Mouse (Mus musculus): ENCODE measurements around the gene Vps11.
"Not testable (repeated sequence)": the region's sequence is repeated elsewhere in the genome, so short reads cannot be mapped to it uniquely, and the experiment has no call there.

The Vps11 gene

GRCm38 (mm10) chr9:44337436-44338169 is 23.9 kb downstream of the Vps11 start:
- in situ Hi-C loops (cut with MboI; ENCODE audit: low pct_unique_long_range_greater_than_20kb in 1 of 2, low sequenced_read_pairs in 2 of 2, unreplicated experiment in 1 of 2) = no loop called here

- in situ Hi-C loops (cut with MboI; ENCODE audit: low pct_unique_long_range_greater_than_20kb in 1 of 2, low sequenced_read_pairs in 2 of 2, unreplicated experiment in 1 of 2) = no loop called here
Observed at GRCm38 (mm10) chr9:44336964-44337363, 24.5 kb downstream of the Vps11 start.

DNA sequence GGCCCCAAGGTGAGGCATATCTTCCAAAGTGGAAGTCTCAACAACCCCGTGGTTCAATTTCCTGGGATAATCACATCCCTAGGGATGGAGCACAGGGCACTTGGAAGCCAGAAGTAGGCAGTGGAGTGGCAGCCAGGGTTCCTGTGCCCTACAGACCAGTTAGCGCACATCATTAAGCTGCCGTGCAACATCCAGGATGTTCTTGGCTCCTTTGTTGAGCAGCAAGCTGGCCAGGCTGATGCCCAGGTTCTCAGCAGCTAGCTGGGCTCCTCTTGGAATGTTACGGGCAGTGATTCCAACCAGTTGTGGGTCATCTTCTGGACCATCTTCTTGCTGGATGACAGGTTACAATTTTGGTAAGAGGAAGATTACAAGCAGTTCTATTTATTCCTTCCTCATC is 25.0 kb downstream of the Vps11 start:
- in situ Hi-C loops (cut with MboI; ENCODE audit: low pct_unique_long_range_greater_than_20kb in 1 of 2, low sequenced_read_pairs in 2 of 2, unreplicated experiment in 1 of 2) = not testable (repeated sequence)

DNA sequence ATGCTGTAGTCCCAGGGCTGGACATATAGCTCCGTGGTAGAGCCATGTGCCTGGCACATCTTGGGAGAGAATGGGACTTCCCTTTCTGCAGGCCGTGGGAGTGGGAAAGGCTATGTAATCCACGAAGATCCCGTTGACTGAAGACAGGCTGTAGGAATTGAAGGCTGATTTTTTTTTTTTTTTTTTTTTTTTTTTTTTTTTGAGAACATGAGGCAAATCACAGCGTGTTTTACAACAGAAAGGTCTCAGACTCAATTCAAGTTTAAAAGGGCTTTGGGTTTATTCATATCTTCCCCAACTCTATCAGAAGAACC is 25.4 kb downstream of the Vps11 start:
- in situ Hi-C loops (cut with MboI; ENCODE audit: low pct_unique_long_range_greater_than_20kb in 1 of 2, low sequenced_read_pairs in 2 of 2, unreplicated experiment in 1 of 2) = no loop called here

- in situ Hi-C loops (cut with MboI; ENCODE audit: low pct_unique_long_range_greater_than_20kb in 1 of 2, low sequenced_read_pairs in 2 of 2, unreplicated experiment in 1 of 2) = no loop called here
Observed at GRCm38 (mm10) chr9:44335331-44336092, 26.0 kb downstream of the Vps11 start.

DNA sequence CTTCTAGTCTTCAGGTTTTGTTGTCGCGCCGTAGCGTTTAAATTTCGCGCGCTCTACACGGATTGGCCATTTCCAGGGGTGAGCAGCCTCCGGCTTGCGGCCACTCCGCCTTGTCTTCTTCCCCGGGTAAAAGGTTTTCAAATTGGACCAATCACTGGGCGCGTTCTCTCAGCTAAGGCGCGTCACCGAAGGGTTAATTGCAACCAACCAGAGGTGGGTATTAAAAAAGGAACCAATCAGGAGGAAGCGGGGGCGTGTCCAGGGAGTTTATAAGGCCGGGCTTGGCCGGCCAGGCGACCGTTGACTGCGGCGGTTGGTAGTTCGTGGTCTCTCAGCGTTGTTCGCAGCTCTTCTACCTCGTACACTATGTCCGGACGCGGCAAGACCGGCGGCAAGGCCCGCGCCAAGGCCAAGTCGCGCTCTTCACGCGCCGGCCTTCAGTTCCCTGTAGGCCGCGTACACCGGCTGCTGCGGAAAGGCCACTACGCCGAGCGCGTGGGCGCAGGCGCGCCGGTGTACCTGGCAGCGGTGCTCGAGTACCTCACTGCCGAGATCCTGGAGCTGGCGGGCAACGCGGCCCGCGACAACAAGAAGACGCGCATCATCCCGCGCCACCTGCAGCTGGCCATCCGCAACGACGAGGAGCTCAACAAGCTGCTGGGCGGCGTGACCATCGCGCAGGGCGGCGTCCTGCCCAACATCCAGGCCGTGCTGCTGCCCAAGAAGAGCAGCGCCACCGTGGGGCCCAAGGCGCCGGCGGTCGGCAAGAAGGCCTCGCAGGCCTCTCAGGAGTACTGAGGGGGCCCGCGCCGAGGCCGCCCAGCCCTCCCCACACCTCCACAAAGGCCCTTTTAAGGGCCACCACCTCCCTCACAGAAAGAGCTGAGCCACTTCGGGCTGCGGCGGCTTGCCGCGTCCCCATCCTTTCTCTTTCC is 26.8 kb downstream of the Vps11 start, which contains the start of gene H2afx:
H2afx (plus strand) TSS at position 299 of the 935 bp plus-strand sequence.
- in situ Hi-C loops (cut with MboI; ENCODE audit: low pct_unique_long_range_greater_than_20kb in 1 of 2, low sequenced_read_pairs in 2 of 2, unreplicated experiment in 1 of 2) = no loop called here

DNA sequence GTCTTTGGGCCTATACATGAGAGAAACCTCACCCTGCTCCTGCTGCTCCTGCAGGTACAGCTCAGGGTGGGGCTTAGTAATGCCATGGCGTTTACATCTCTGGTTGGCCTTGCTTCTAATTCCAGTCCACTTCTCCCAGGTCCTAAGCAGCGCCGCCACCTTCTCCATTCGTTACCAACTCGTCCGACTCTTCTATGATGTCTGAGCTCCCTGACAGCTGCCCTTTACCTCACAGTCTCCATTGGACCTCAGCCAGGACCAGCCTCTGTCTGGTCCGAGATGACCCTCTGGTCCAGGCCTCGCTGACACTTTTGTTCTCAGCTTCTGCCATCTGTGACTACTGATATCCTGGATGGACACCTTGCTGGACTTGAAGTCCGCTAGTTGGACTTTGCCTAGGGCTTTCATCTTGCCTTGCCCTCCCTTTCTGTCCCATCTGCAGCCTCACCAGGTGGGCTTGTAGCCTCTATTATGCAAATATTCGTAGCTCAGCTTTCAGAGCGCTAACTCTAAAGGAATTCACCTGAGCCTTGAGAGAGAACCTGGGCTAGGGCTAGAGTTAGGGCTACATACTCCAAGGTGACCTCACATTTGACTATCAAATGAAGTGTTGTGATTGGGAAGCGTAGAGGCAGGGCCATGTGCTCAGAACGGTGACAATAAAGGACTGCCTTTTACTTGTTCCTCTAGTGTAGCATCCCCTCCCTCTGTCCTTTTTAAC is 28.4 kb downstream of the Vps11 start:
- in situ Hi-C loops (cut with MboI; ENCODE audit: low pct_unique_long_range_greater_than_20kb in 1 of 2, low sequenced_read_pairs in 2 of 2, unreplicated experiment in 1 of 2) = no loop called here

DNA sequence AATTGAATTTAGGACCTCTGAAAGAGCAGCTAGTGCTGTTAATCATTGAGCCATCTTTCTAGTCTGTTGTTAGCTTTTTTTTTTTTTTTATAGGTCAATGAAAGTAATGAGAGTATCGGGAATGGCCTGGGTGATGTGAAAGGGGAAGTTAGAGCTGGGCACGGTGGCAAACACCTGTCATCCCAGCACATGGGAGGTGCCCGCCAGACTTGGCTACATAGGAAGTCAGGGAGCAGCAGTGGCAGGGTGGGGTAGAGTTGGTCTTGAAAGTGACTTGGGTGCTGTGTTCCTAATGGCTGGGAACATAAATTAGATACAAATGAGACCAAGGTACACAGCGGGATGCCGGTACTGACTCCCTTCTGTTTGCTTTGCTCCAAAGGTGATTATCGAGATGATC is 30.7 kb downstream of the Vps11 start:
- in situ Hi-C loops (cut with MboI; ENCODE audit: low pct_unique_long_range_greater_than_20kb in 1 of 2, low sequenced_read_pairs in 2 of 2, unreplicated experiment in 1 of 2) = no loop called here

DNA sequence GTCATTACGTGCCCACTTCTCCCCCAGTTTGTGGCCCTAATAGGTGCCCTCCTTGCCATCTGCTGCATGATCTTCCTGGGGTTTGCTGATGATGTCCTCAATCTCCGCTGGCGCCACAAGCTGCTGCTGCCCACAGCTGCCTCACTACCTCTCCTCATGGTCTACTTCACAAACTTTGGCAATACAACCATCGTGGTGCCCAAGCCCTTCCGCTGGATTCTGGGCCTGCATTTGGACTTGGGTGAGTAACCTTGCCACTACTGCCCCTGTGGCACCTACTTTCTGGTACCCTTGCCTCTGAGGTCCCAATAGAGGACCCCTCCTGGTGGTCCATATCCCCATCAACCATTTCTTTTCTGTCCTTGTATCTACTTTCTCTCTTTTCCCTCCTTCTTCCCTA is 33.5 kb downstream of the Vps11 start:
- in situ Hi-C loops (cut with MboI; ENCODE audit: low pct_unique_long_range_greater_than_20kb in 1 of 2, low sequenced_read_pairs in 2 of 2, unreplicated experiment in 1 of 2) = no loop called here

DNA sequence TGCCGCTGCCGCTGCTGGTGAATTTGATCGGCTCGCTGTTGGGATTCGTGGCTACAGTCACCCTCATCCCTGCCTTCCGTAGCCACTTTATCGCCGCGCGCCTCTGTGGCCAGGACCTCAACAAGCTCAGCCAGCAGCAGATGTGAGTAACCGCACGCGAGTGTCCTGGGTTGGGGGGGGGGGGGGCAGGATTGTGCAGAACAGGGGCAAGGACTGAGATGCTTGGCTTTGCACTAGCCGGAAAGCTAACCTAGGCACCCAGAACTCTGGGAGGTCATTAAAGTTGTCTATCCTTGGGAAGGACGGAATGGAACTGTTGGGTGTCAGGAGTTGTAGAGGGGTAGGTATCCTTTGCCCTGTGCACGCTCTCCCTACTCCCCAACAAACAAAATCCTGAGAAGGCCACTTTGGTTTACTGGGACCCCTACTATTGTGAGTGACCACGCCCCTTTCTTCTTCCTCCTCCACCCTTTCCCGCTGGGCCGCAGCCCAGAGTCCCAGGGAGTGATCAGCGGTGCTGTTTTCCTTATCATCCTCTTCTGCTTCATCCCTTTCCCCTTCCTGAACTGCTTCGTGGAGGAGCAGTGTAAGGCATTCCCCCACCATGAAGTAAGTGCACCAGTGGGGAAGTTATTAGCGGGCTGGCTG is 34.3 kb downstream of the Vps11 start:
- in situ Hi-C loops (cut with MboI; ENCODE audit: low pct_unique_long_range_greater_than_20kb in 1 of 2, low sequenced_read_pairs in 2 of 2, unreplicated experiment in 1 of 2) = no loop called here

DNA sequence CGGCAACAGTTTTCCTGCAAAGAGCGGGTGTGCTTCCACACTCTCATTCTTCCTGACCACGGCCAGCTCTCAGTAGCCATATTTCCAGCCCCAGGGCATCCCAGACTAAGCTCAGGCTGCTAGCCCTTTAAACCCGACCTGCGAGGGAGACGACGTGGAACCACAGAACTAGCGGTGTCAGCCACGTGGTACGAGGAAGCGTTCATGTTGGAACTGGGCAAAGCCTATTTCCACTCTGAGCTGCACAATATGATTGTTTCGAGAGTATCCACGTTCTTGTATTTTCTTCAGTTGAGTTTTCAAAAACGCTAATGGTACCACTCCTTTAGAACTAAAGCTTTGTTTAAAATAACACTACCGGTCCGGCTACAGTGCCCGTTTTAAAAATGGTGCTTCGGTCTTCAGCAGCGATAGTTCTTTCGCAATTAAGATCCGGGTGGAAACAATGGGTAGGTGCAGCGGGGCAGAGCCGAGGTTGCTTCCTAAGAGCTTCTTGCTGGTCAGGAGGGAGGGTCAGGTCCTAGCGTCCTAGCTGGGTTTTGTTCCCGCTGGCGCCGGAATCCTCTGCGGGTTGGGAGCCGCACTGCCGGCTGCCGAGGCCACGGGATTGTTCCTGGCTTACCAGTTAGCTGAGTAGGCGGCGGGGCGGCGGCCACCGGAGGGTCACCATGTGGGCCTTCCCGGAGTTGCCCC is 35.0 kb downstream of the Vps11 start:
- in situ Hi-C loops (cut with MboI; ENCODE audit: low pct_unique_long_range_greater_than_20kb in 1 of 2, low sequenced_read_pairs in 2 of 2, unreplicated experiment in 1 of 2) = no loop called here

DNA sequence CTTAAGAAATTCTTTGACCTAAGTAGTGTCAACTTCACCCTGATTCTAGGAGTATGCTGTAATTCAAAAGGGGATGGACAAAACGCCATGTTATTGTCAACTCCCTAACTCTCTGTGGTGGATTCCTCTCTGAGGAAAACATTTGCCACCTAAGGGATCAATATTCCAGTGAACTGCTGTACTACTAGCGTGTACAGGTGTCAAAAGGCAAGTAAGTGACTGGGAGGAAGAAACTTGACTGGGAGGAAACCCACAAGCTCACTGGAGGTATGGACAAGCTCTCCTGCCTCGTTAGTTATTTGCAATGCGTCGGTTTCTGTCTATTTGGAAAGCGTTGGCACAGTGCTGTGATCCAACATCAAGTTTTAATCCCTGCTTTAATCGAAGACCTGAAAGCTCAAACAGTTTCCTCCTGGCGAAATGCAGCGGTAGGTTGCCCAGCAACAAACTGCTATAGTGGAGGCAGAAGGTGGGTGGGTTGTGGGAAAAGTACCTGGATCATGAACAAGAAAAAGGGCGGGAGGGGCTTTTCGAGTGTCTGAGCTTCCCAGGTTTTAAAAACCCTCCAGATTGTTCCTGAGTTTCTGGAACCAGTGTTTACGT is 35.6 kb downstream of the Vps11 start, which contains the start of gene Dpagt1:
Dpagt1 (plus strand) TSS at position 252 of the 603 bp plus-strand sequence.
- in situ Hi-C loops (cut with MboI; ENCODE audit: low pct_unique_long_range_greater_than_20kb in 1 of 2, low sequenced_read_pairs in 2 of 2, unreplicated experiment in 1 of 2) = no loop called here

DNA sequence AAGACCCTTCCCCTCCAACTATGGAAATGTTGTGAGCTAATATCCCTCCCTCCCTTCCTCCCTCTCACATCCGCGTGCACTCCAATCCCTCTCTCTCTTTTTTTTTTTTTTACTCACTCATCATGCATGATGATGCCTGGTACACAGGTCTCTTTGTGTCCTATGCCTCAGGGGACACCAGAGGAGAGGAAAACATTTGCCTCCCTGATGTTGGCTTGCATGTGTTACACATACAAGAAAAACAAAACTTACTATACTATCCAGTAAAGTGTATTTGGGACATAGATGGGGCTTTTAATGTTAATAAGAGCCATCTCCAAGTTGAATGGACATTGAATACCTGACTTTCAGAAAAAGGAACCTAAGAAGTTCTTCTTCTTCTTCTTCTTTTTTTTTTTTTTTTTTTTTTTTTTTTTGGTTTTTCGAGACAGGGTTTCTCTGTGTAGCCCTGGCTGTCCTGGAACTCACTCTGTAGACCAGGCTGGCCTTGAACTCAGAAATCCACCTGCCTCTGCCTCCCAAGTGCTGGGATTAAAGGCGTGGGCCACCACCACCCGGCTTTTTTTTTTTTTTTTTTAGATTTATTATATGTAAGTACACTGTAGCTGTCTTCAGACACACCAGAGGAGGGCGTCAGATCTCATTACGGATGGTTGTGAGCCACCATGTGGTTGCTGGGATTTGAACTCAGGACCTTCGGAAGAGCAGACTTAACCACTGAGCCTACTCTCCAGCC is 36.3 kb downstream of the Vps11 start:
- in situ Hi-C loops (cut with MboI; ENCODE audit: low pct_unique_long_range_greater_than_20kb in 1 of 2, low sequenced_read_pairs in 2 of 2, unreplicated experiment in 1 of 2) = not testable (repeated sequence)

- in situ Hi-C loops (cut with MboI; ENCODE audit: low pct_unique_long_range_greater_than_20kb in 1 of 2, low sequenced_read_pairs in 2 of 2, unreplicated experiment in 1 of 2) = no loop called here
Observed at GRCm38 (mm10) chr9:44324147-44324546, 37.3 kb downstream of the Vps11 start.

DNA sequence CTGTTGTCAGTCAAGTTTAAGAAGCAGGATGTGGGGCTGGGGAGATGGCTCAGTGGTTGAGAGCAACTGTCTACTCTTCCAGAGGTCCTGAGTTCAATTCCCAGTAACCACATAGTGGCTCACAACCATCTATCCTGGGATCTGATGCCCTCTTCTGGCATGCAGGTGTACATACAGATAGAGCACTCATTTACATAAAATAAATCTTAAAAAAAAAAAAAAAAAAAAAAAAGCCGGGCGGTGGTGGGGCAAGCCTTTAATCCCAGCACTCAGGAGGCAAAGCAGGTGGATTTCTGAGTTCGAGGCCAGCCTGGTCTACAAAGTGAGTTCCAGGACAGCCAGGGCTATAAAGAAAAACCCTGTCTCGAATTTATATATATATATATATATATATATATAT is 37.8 kb downstream of the Vps11 start:
- in situ Hi-C loops (cut with MboI; ENCODE audit: low pct_unique_long_range_greater_than_20kb in 1 of 2, low sequenced_read_pairs in 2 of 2, unreplicated experiment in 1 of 2) = not testable (repeated sequence)

DNA sequence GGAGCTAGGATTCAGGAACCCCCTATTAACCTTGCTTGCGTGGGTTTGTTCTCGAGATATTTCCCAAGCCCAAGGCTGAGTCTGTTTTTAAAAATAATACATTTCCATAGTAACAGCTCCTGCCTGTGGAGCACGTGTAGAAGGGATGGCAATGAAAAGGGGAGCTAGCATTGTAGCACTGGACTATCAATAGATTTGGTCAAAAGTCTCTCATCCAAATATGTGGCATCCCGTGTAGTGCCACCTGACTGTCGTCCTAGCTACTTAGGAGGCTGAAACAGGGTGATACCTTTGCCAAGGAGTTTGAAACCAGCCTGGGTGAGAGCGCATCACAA is 40.7 kb downstream of the Vps11 start:
- in situ Hi-C loops (cut with MboI; ENCODE audit: low pct_unique_long_range_greater_than_20kb in 1 of 2, low sequenced_read_pairs in 2 of 2, unreplicated experiment in 1 of 2) = no loop called here
